Mouse (Mus musculus) liver, embryonic 14.5 days (tissue): ENCODE measurements around the gene Gm36028.

Experiments
- CTCF ChIP-seq: IDR thresholded peaks from 2 replicates; pipeline ENCODE4 v1.5.1; 2016; ENCODE audit warnings: antibody characterized with exemption, low read depth, control low read depth
- EP300 ChIP-seq: IDR thresholded peaks from 2 replicates; pipeline ENCODE4 v1.6.1; 2016; ENCODE audit warnings: antibody characterized with exemption, low read depth

GRCm38 (mm10) chr16:37871112-37871715 is 10.3 kb upstream of the Gm36028 start:
- TF ChIP-seq CTCF = no peak
- TF ChIP-seq EP300 = no peak
